Mouse (Mus musculus) MEL (cell line): ENCODE data around the gene Ypel4.

ENCODE experiments used
- CHD1 ChIP-seq: IDR thresholded peaks from 2 replicates; pipeline ENCODE4 v1.6.1; 2012; ENCODE audit warnings: low read depth, mild to moderate bottlenecking, inconsistent platforms, low read length, improper control_type of control experiment
- CTCF ChIP-seq, 3 experiments: IDR thresholded peaks in 2 of 3; conservative IDR thresholded peaks in 1 of 3; 2 replicates each; pipeline ENCODE4 v1.5.1; 2011 to 2012; ENCODE audit warnings: low read length in 3 of 3, low read depth in 2 of 3, mild to moderate bottlenecking in 2 of 3, improper control_type of control experiment in 1 of 3, inconsistent platforms in 1 of 3, mixed read lengths in 1 of 3, moderate library complexity in 1 of 3; ENCODE audit not compliant: control insufficient read depth in 1 of 3, insufficient read depth in 1 of 3, poor library complexity in 1 of 3, severe bottlenecking in 1 of 3
- JUND ChIP-seq: IDR thresholded peaks from 2 replicates; pipeline ENCODE4 v1.6.1; 2011; ENCODE audit warnings: low read depth, mild to moderate bottlenecking, improper control_type of control experiment, low read length
- SMC3 ChIP-seq: IDR thresholded peaks from 2 replicates; pipeline ENCODE4 v1.6.1; 2011; ENCODE audit warnings: low read depth, low read length, improper control_type of control experiment
- TBP ChIP-seq: IDR thresholded peaks from 2 replicates; pipeline ENCODE4 v1.8.0; 2011; ENCODE audit warnings: low read depth, low read length, improper control_type of control experiment
- USF2 ChIP-seq, 2 experiments: IDR thresholded peaks; 2 replicates each; pipeline ENCODE4 v1.6.1; 2011 to 2012; ENCODE audit warnings: improper control_type of control experiment in 2 of 2, low read length in 2 of 2, borderline replicate concordance in 1 of 2, inconsistent platforms in 1 of 2, low read depth in 1 of 2, mild to moderate bottlenecking in 1 of 2; ENCODE audit not compliant: insufficient read depth in 1 of 2

DNA sequence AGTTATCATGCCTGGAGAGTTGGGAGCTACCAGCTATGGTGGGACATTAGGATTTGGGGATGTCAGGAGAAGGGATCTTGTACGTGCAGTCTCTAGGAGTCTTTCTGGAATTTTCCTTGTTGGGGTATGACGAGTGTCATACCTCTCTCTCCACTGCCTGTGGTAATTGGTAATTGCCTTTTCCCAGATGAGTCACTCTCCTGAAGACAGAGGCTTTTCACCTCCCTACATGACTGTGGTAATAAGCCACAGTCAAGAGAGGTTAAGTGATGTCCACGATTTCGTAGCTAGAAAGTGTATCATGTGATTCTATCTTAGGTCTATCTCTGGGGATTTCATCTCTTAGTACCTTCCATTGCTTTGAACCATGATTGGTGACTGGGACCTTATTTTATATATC lies 38.6 kb downstream of the Ypel4 start:
- TF ChIP-seq CTCF (IDR thresholded peaks at IDR 0.05 in 2 of 3, conservative IDR thresholded peaks at IDR 0.05 in 1 of 3; ENCODE audit: control insufficient read depth in 1 of 3, insufficient read depth in 1 of 3, low read depth in 2 of 3, low read length in 3 of 3, poor library complexity in 1 of 3, severe bottlenecking in 1 of 3) (no peak), JUND (no peak), TBP (no peak), CHD1 (no peak), USF2 (IDR thresholded peaks at IDR 0.05; ENCODE audit: borderline replicate concordance in 1 of 2, insufficient read depth in 1 of 2, low read depth in 1 of 2, low read length in 2 of 2) (no peak), SMC3 (no peak)
